Mouse (Mus musculus) adrenal gland, adult 8-10 months (tissue): ENCODE measurements at regions not wholly inside any gene's neighbourhood (a gene's known extent, or its start where the extent isn't known, plus 50 kb on each side); places are given as distances from the start of the nearest gene placed in this dataset.
"Not testable (repeated sequence)": the region's sequence is repeated elsewhere in the genome, so short reads cannot be mapped to it uniquely, and the experiment has no call there.

Source experiments
- DNase-seq: peaks from one replicate; pipeline ENCODE4 v3.0.0; 2022

DNA sequence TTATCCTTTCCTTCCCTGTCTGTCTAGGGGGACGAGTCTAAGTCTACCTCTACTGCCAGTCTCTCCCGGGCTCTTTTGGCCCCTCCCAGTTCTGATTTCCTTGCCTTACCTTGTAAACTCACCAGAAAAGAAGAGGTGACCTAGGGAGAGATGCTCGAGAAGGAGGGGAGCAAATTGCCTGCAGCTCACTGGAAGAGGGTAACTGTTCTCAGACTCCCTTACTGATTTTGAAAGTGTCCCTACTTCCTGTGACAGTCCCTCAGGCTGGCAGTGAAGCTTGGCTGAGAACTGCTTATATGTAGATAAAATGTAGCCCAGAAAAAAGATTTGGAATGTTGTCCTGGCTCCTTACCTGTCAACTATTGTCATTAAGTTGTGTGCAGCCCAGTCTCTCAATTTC lies 180.6 kb upstream of the Tab2 start:
- no peak for DNase-seq

DNA sequence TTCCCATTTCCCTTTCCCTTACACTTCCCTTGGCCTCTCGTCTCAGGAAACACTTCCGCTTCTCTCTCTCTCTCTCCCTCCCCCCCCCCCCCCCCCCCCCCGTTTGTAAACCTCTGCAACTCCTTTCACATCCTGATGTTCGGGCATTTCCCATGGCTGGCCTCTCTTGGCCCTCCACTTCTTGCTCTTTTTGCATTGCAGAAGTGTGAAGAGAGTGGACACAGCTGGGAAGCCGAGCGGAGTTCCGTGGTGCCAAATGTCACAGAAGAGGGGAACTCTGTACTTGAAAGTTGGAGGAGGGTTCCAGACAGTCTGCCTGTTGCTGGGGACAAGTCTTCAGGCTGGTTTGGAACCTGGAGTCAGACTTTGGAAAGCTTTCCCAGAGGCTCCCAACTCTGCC lies 179.2 kb upstream of the Tab2 start:
- DNase-seq = no peak

DNA sequence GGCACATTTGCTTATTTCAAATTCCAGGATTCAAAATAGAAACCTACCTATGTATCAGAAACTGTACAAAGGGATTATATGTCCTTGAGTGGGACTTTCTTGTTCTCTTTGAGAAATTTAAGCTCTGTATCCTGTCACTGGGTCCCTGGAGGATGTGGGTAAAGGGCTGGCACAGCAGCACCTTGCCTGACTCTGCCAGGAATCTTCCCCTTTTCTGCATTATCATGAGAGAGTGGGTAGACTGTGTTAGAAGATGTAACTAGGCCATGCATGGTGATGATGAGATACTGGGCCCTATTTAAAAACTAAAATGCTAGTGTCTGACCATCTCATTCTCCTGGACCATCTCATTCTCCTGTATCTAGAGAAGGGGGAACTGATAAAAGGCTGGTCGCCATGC lies 178.4 kb upstream of the Tab2 start:
- no peak for DNase-seq

GRCm38 (mm10) chr10:8133451-8133952 lies 177.5 kb upstream of the Tab2 start:
- no peak for DNase-seq

DNA sequence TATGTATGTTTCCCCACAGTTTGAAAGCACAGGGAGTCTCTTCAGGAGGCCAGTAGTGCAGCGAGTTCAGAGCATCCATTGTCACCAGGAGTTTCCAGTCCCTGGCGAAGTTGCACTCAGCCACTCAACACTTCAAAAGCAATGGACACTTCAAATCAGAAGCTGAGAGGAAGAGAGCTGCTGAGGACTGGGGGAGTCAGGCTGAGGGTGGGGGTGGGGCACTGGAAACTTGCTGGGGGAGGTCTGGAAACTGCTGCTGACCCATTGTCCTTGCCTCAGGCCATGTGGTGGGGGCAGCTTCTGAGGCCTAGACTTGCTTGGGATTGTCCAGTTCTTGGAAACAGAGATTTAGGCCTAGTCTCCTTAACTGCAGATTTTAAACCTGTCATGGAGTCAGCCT lies 176.8 kb upstream of the Tab2 start:
- no peak for DNase-seq

- DNase-seq = no peak
Observed at GRCm38 (mm10) chr10:8130472-8131241, 174.6 kb upstream of the Tab2 start.

DNA sequence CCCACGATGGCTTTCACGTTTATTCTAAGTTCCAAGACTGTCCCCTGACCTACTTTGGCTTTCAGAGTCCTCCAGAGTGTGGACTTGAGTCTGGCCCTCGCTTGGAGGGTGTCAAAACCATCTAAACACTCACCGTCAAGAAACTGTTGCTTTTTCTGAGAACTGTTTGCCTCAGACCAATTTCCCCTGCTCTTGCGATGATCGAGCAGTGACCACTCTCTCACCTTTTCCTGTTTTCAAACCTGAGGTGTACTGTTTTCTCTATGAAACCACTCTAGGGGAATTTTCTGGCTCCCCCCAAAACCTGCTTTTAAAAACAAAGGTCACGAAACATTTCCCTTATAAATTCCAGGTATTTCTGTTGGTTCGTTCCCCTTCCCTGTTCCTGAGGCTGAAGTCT lies 174.0 kb upstream of the Tab2 start:
- no peak for DNase-seq

DNA sequence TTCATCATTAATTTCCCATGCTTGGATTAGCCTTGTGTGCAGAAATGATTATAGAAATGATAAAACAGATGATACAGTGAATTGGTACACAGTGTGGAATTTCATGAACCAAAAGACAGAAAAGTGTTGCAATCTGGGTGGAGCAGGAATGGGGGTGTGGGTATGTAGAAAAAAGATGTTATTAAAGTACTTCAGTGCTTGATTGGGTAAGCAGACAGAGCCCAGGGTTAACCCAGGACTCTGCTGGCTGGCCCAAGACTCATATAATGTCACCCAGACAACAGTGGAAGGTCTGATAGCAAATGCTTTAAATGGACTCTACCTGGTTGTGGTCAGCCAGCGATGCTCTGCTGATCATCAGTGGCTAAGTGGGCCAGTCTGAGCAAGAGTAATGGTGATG lies 168.1 kb upstream of the Tab2 start:
- no peak for DNase-seq

- DNase-seq = no peak
Observed at GRCm38 (mm10) chr10:8121895-8122294, 165.9 kb upstream of the Tab2 start.

DNA sequence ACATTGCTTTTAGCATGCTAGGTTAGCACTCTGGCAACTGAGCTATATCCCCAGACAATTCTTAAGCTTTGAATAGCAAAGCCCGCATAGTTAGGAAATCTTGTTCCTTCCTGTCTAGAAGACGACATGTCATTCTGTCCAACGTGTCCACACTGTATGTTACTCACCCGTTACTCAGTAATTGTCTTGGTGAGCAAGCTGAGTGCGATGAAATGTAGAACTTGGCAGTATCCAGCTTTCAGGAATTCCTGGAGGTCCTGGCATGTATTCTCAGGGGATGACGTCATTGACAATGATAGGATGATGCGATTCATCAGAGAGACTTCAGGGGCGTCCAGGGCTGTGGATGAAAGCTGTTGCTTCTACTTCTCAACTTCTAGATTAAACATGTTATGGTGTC lies 160.8 kb upstream of the Tab2 start:
- no peak for DNase-seq

GRCm38 (mm10) chr10:8114932-8115331 lies 158.9 kb upstream of the Tab2 start:
- not testable (repeated sequence) for DNase-seq

DNA sequence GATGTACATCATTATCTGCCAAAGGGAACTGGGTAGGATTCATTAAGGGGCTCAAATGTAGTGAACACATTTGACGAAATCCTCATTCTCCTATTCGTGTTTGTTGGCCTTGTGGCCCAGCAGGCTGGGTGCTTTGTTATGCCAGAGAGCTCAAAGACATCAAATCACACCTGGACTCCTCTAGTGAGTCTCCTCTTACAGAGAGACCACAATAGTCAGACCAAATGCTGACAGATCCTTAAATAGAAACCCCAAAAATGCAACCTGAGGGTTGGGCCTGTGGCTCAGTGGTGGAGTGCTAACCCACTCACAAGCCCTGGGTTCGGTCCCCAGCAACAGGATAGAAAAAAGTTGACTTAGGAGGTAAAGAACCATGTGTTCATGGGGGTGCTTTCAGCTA lies 158.5 kb upstream of the Tab2 start:
- no peak for DNase-seq

DNA sequence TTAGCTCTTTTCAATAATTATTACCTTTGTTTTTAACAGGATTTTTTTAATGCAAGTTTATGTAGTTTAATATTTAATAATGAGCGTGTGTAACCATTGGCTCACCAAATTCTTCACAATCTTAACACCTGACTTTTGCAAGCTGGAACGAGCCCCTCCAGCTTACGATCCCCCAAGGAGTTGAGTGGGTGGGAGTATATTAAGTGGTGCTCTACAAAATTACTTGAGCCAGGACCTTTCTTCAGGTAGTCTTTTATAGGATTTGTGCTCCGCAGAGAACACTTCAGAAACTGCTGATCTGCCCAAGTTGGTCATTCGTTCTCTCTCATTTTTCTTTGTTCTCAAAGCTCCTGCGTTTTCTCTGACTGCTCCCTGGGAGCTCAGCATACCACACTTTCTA lies 144.5 kb upstream of the Tab2 start:
- no peak for DNase-seq

DNA sequence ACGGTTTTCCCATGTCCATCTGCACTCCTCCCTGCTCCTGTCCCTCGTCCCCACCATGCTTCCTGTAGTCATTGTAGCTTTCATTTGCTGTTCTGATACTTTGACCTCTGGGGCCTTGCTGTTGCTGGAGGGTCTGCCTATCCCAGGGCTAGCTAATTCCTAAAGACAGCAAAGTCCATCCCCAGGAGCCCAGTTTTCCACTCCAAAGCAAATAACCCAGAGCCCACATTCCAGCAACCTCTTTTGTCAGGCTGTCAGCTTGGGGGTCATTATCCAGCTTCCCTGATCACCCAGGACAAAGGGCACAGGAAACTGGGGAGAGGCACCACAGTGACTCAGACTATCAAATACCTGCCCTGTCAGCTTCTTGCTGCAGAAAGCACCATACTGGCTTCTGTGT lies 139.9 kb upstream of the Tab2 start:
- DNase-seq = no peak

- DNase-seq = no peak
Observed at GRCm38 (mm10) chr10:8095206-8095605, 139.2 kb upstream of the Tab2 start.

DNA sequence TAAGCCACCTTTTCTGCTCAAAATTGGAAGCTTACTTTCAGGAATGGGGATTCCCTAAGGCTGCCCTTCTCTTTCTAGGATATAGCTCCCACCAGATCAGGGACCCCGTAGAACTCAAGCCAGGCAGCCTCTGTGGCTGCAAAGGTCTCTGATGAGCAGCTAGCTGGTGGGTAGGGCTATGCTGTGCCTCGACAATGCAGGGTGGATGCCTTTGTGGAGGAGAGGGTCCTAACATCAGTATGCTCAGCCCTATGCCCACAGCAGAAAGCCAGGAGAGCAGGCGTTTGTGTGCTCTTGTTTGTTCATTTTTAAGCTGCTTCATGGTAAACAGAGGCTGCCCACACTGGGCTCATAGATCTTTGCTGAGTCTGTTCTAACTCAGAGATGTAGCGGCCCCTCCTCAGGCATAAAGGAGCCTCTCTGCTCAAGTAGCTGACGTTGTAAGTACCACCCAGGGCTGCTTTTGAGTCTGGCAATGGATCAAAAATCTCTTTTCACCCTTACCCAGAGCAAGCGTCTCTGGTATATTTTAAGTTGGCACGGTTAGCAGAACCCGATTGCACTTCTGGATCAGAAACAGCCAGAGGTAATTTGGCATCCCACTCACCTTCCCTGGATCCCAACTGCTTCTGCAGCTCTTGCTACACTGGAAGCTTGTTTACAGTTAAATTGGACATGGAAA lies 136.0 kb upstream of the Tab2 start:
- DNase-seq = no peak

- DNase-seq = no peak
Observed at GRCm38 (mm10) chr10:8089296-8089695, 133.3 kb upstream of the Tab2 start.

DNA sequence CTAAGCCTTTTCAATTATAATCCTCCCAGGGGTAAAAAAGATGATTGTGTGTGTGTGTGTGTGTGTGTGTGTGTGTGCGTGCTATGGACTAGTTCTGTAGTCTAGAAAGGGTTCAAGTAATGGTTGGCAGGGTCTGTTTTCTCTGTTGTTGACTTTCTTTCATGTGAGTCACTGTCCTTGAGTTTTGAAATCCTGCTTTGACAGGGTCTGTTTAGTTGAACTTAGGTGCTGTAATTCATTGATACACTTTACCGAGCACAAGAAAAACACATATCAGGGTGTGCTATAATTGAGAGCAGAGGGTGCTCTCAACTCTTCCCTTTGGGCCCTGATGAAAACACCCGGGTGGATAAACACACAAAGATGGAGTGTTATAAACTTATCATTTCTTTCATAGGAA lies 132.7 kb upstream of the Tab2 start:
- DNase-seq = no peak

- no peak for DNase-seq
Observed at GRCm38 (mm10) chr10:8088321-8088720, 132.3 kb upstream of the Tab2 start.

GRCm38 (mm10) chr10:8087106-8087505 lies 131.1 kb upstream of the Tab2 start:
- DNase-seq = no peak

- DNase-seq = no peak
Observed at GRCm38 (mm10) chr10:8086442-8086841, 130.4 kb upstream of the Tab2 start.

GRCm38 (mm10) chr10:8077904-8078811 lies 122.1 kb upstream of the Tab2 start:
- DNase-seq = no peak

GRCm38 (mm10) chr10:8072463-8072862 lies 116.4 kb upstream of the Tab2 start:
- no peak for DNase-seq
